10 mouse cellular contexts compared by ENCODE assay signal in the genomic region with DNA sequence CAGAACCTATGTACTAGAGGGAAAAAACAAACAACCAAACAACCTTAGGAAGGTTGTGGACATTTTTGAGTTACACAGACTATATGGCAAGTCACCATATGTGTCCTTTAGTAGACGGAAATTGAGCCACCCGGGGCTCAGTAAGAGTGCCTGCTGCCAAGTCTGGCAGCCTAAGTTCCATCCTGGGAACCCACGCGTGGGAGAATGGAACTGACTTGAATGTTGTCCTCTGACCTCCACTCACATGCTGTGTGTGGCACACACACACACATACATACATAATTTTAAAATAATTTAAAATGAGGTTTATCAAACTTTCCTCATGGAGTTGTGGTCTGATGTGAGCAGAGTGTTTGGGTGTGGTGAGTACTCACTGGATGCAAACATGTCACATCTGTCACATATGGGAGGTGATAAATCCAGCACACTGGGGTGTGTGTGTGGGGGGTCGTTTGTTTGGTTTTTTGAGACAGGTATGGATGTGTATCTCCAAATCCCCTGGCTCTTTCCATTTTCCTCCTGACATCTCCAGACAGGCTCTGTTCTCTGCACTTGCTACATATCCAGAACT. TPM values are rescaled to one million over a fixed set of nuclear protein-coding genes. Genes with fewer than 3 reads are reported as not detected.
DNase-seq lines count a peak whose midpoint lies in the region; ATAC-seq and TF ChIP-seq lines count a peak whose summit lies in the region.
"Had no signal": no experiment of that assay in that cellular context is flagged by ENCODE, and none has a peak within 500 bp of the region (broad histone marks: within the 10 kb centered on the region; RNA-seq: fewer than 3 reads in every experiment).

No protein-coding gene starts in this region.

- peak; percentile 45 for DNase-seq in cerebellum, adult 9-11 months
- no peak for DNase-seq in cerebellum, postnatal 10 days
- DNase-seq in lung, embryonic 14.5 days, result peak; percentile 19
- no peak for DNase-seq in lung, adult 2 months
- DNase-seq in liver, postnatal 0 days, result peak; percentile 41
- DNase-seq in right cerebral cortex, postnatal 14 days, result no peak
- DNase-seq in embryo, embryonic 10.5 days (ENCODE audit: low spot score), result no peak
- DNase-seq: heart, postnatal 36 days; thymus, adult 2 months had no signal

- no peak for TF ChIP-seq CTCF in lung, embryonic 14.5 days (IDR thresholded peaks at IDR 0.05; ENCODE audit: low read depth)
- TF ChIP-seq CTCF in lung, adult 2 months (IDR thresholded peaks at IDR 0.05; ENCODE audit: insufficient read depth, low read length), result no peak
- TF ChIP-seq CTCF in liver, postnatal 0 days (IDR thresholded peaks at IDR 0.05; ENCODE audit: low read depth), result no peak

- H3K27ac ChIP-seq in lung, embryonic 14.5 days (ENCODE audit: low read depth), result peak overlapping the region; percentile 54; the same call in 1 of the 2 replicates
- peak overlapping the region; percentile 98 for H3K27ac ChIP-seq in liver, postnatal 0 days (ENCODE audit: low read depth)

- H3K9me3 ChIP-seq in lung, embryonic 14.5 days (ENCODE audit: low read depth, low read length), result no peaks in the 10 kb centered on the region
- H3K9me3 ChIP-seq in liver, postnatal 0 days (ENCODE audit: low read length), result no peaks in the 10 kb centered on the region

- H3K4me2 ChIP-seq in lung, embryonic 14.5 days, result peak overlapping the region; percentile 92
- H3K4me2 ChIP-seq in liver, postnatal 0 days (ENCODE audit: low read depth, low read length), result peak overlapping the region; percentile 88

- WGBS in lung, embryonic 14.5 days, result 55% methylated on average over 5 of the region's 5 CpGs
- WGBS in lung, adult 2 months, result 48% methylated on average over 5 of the region's 5 CpGs
- 58% methylated on average over 5 of the region's 5 CpGs for WGBS in liver, postnatal 0 days (ENCODE audit: insufficient replicate concordance)

- 0 out of 2 replicates have a peak overlapping the region, but pooled peaks have one; percentile 39 for H3K9ac ChIP-seq in lung, embryonic 14.5 days
- H3K9ac ChIP-seq in liver, postnatal 0 days (replicated peaks), result peak overlapping the region; percentile 62

- 0 out of 2 replicates have a peak overlapping the region, but pooled peaks have one; percentile 1 for H3K4me3 ChIP-seq in lung, embryonic 14.5 days (ENCODE audit: low read depth, low read length)
- no peak overlapping the region for H3K4me3 ChIP-seq in lung, adult 2 months (replicated peaks; ENCODE audit: extremely low read depth, low read depth, low read length)
- H3K4me3 ChIP-seq in liver, postnatal 0 days (ENCODE audit: low read depth, low read length), result peak overlapping the region; percentile 98

- TF ChIP-seq POLR2A in lung, adult 2 months (IDR thresholded peaks at IDR 0.05; ENCODE audit: borderline replicate concordance, extremely low read depth, low read depth, low read length), result no peak

- TF ChIP-seq EP300 in liver, postnatal 0 days (IDR thresholded peaks at IDR 0.05; ENCODE audit: low read depth), result peak; percentile 89

- peaks cover 7% of the 10 kb centered on the region; the same call in 1 of the 2 replicates for H3K36me3 ChIP-seq in lung, embryonic 14.5 days (ENCODE audit: insufficient read depth)
- H3K36me3 ChIP-seq in liver, postnatal 0 days (replicated peaks; ENCODE audit: insufficient read depth, low read length), result peaks cover 5% of the 10 kb centered on the region; the same call in 1 of the 2 replicates

- peaks cover 13% of the 10 kb centered on the region; the same call in 1 of the 2 replicates for H3K4me1 ChIP-seq in lung, embryonic 14.5 days (ENCODE audit: insufficient read depth)
- peaks cover 5% of the 10 kb centered on the region for H3K4me1 ChIP-seq in lung, adult 2 months (ENCODE audit: control insufficient read depth, insufficient read depth, low read length)
- peaks cover 51% of the 10 kb centered on the region for H3K4me1 ChIP-seq in liver, postnatal 0 days (ENCODE audit: insufficient read depth)

- ATAC-seq in lung, embryonic 14.5 days (ENCODE audit: insufficient read depth), result no peak
- peak; percentile 63 for ATAC-seq in erythroblast, adult 5-6 weeks (replicated peaks; ENCODE audit: low FRiP score, poor library complexity, severe bottlenecking)
- peak; percentile 29 for ATAC-seq in liver, postnatal 0 days

- no peaks in the 10 kb centered on the region for H3K27me3 ChIP-seq in lung, embryonic 14.5 days (ENCODE audit: insufficient read depth, low read length)
- H3K27me3 ChIP-seq in liver, postnatal 0 days (ENCODE audit: insufficient read depth, low read length), result no peaks in the 10 kb centered on the region

RNA-seq across cellular contexts. Expression of a gene that starts 1.8 kb away (rescaled TPM):
- polyA plus RNA-seq in lung, embryonic 14.5 days (2014; fragmentation: Nextera tagmentation; extraction: Ambion mirVana), result 85.7 and 95.5 TPM in 2 replicates
- 131 and 136 TPM in 2 replicates for polyA plus RNA-seq in lung, adult 2 months (2012; rRNA removed)
- total RNA-seq in erythroblast, adult 5-6 weeks (2015; ENCODE audit: low replicate concordance), result 121 and 149 TPM in 2 replicates
- total RNA-seq in erythroblast, adult 5-6 weeks (2017; ENCODE audit: low replicate concordance), result 118 and 183 TPM in 2 replicates
- polyA plus RNA-seq in liver, postnatal 0 days (2015; fragmentation: Nextera tagmentation; extraction: Ambion mirVana), result 65.6 and 76.8 TPM in 2 replicates

RNA-seq across cellular contexts. Expression of a gene that starts 2.1 kb away (rescaled TPM):
- 28.0 and 30.3 TPM in 2 replicates for polyA plus RNA-seq in lung, embryonic 14.5 days (2014; fragmentation: Nextera tagmentation; extraction: Ambion mirVana)
- 89.2 and 103 TPM in 2 replicates for polyA plus RNA-seq in lung, adult 2 months (2012; rRNA removed)
- total RNA-seq in erythroblast, adult 5-6 weeks (2015; ENCODE audit: low replicate concordance), result 42.0 and 69.4 TPM in 2 replicates
- total RNA-seq in erythroblast, adult 5-6 weeks (2017; ENCODE audit: low replicate concordance), result 51.8 and 55.1 TPM in 2 replicates
- 57.5 and 64.3 TPM in 2 replicates for polyA plus RNA-seq in liver, postnatal 0 days (2015; fragmentation: Nextera tagmentation; extraction: Ambion mirVana)

RNA-seq across cellular contexts. Expression of a gene that starts 25.6 kb away (rescaled TPM):
- 32.6 and 34.2 TPM in 2 replicates for polyA plus RNA-seq in lung, embryonic 14.5 days (2014; fragmentation: Nextera tagmentation; extraction: Ambion mirVana)
- 49.1 and 55.6 TPM in 2 replicates for polyA plus RNA-seq in lung, adult 2 months (2012; rRNA removed)
- total RNA-seq in erythroblast, adult 5-6 weeks (2015; ENCODE audit: low replicate concordance), result 2.3 and 3.7 TPM in 2 replicates
- total RNA-seq in erythroblast, adult 5-6 weeks (2017; ENCODE audit: low replicate concordance), result 5.4 and 9.1 TPM in 2 replicates
- polyA plus RNA-seq in liver, postnatal 0 days (2015; fragmentation: Nextera tagmentation; extraction: Ambion mirVana), result 12.0 and 12.2 TPM in 2 replicates

RNA-seq across cellular contexts. Expression of a gene that starts 53.6 kb away (rescaled TPM):
- 19.9 and 24.5 TPM in 2 replicates for polyA plus RNA-seq in lung, embryonic 14.5 days (2014; fragmentation: Nextera tagmentation; extraction: Ambion mirVana)
- polyA plus RNA-seq in lung, adult 2 months (2012; rRNA removed), result 28.2 and 36.1 TPM in 2 replicates
- total RNA-seq in erythroblast, adult 5-6 weeks (2015; ENCODE audit: low replicate concordance), result 0.84 and 1.5 TPM in 2 replicates
- 4.7 and 5.8 TPM in 2 replicates for total RNA-seq in erythroblast, adult 5-6 weeks (2017; ENCODE audit: low replicate concordance)
- polyA plus RNA-seq in liver, postnatal 0 days (2015; fragmentation: Nextera tagmentation; extraction: Ambion mirVana), result 7.6 and 8.2 TPM in 2 replicates

RNA-seq across cellular contexts. Expression of a gene that starts 56.3 kb away (rescaled TPM):
- polyA plus RNA-seq in lung, embryonic 14.5 days (2014; fragmentation: Nextera tagmentation; extraction: Ambion mirVana), result 4.7 and 4.9 TPM in 2 replicates
- 12.6 and 22.5 TPM in 2 replicates for polyA plus RNA-seq in lung, adult 2 months (2012; rRNA removed)
- total RNA-seq in erythroblast, adult 5-6 weeks (2015; ENCODE audit: low replicate concordance), result not detected in 2 replicates
- total RNA-seq in erythroblast, adult 5-6 weeks (2017; ENCODE audit: low replicate concordance), result not detected in 2 replicates
- 0.31 and 0.69 TPM in 2 replicates for polyA plus RNA-seq in liver, postnatal 0 days (2015; fragmentation: Nextera tagmentation; extraction: Ambion mirVana)

Comparison
In these comparisons a context has a peak if more than half of its experiments do, and no peak if none do; other contexts are left out.
1. DNase-seq: peak in cerebellum, adult 9-11 months (single experiment), lung, embryonic 14.5 days (single experiment) and liver, postnatal 0 days (single experiment); none in cerebellum, postnatal 10 days (0 of 2), lung, adult 2 months (single experiment), right cerebral cortex, postnatal 14 days (single experiment) and embryo, embryonic 10.5 days (single experiment).